Mouse (Mus musculus) heart, adult 18-20 months (tissue): ENCODE measurements around the gene Camta1. TPM values are rescaled to one million over a fixed set of nuclear protein-coding genes. Genes with fewer than 3 reads are reported as not detected.

Experiments
- DNase-seq, 2 experiments: peaks; one replicate each; pipeline ENCODE4 v3.0.0; 2021 to 2022; ENCODE audit warnings: mixed read lengths in 1 of 2
- total RNA-seq, 2 experiments: library from RNA; stranded (reverse); gene quantifications; 2 replicates each; pipeline ENCODE4 v1.2.3; 2021

Camta1 gene
- total RNA-seq, 2 experiments from 2014 or later, result 207 to 208 TPM

DNA sequence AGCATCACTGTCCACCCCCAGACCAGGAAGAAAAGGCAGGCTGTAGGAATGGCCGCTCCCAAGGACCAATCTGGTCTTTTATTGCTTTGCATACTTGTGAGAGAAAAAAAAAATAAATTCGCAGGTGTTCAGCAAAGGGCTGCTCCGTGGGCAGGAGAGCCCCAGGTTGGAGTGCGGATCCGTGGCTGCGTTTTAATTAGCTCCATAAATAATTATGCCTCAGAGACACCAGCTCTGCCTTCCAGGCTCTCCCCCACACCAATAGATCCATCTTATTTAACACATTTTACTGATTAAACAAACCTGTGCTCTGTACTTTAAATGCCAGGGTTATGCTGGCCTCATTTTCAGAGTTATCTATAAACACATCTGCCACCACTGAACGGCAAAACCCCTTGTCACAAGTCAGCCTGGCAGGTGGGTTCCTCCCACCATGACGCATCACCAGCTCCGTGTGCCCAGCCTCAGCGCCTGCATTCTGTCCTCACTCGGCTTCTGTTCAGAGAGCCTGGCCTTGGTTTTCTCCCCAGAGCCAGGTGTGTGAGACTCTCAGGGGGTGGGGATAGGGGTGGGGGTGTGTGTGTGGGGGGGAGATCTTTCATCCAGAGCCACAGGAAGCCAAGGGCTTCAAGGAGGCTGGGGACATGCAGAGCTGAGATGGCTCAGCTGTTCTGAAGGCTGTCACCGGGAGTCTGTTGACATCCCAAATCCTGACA is 475.5 kb downstream of the Camta1 start:
- DNase-seq, result no peak

- DNase-seq, result no peak
These were observed 483.9 kb downstream of the Camta1 start for GRCm38 (mm10) chr4:151377731-151378130.

GRCm38 (mm10) chr4:151376234-151376633 is 485.4 kb downstream of the Camta1 start:
- DNase-seq, result no peak

DNA sequence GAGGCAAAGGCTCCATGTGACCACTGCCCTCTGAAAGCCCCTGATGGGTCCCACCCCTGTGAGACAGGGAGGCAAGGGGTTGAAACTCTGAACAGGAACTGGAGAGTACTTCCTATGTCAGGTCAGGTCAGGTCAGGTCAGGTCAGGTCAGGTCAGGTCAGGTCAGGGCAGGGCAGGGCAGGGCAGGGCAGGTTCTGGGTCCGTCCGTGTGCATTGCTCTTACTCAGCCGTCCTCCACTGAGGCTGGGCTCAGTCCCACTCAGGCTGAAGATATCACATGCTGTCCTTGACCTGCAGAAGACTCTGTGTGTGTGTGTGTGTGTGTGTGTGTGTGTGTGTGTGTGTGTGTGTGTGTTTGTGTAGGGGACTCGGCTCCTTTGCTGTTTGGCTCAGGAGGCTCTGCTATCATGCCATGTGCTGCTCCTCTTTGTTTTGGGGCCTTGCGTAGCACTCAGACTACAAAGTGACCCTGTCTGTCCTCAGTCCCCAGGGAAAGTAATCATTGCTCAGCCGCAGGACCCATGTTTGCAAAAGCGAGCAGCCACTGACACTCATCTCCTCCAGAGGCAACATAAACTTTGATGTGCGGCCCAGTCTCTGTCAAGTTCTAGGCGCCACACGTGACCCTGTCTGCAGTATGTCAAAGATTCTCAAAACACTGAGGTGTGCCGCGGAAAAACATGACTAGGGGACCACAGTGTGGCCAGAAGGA is 488.7 kb downstream of the Camta1 start:
- no peak for DNase-seq

DNA sequence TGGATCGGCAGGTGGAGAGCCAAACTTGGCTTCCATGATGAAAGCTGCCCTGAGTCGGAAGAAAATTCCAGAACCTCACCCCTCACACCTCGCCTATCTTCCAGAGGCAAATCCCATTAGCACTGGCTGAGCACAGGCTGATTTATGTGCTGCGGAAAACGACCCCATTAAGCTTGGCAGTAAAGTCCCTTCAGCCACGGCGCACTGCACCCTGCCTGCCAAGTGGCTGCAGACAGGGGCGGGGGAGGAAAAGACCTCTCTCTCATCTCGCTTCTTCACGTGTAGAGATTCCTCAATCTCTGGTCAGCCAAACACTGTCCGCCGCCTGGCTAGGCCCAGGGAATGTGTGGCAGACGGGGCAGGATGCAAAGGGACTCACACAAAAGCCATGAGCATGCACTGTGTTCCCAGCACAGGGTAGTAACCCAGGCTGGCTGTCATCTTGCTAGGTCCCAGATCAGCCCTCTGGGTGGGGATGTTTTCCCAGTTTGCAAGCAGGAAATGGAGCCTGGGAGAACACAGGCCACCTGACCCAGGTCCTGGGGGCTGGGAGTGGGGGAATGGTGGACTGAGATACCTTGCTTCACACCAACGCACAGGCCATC is 494.6 kb downstream of the Camta1 start:
- no peak for DNase-seq

DNA sequence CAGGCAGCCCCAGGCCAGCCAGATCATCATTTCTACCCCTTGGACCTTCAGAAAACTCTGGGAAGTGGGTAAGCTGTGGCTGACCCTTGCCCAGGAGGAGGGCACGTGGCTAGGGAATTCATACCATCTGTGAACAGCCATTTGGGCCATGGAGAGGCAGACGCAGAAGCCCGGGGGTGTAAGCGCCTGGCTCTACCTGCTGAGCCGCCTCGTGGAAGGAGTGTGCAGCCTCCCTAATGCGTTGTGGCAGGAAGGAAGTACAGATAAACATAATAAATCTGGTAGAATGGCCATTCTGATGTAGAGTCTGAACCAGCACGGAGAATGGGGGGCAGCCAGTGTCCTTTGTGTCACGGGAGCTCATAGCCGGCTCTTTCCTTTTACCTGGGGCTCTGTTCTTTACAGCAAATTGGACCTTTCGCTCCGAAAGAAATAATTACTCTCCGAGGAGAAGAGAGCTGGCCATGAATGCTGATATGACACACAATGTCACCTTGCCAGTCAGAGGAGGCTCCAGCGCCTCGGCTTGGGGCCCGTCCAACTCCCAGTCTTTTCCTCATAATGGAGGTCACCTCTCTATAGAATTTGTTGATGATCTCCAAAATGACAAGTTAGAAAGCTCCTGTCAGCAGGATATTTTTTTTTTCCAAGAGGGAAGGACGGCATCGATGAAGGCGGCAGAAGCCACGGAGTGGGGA is 500.6 kb downstream of the Camta1 start:
- peak; percentile 35 to 39 for DNase-seq

DNA sequence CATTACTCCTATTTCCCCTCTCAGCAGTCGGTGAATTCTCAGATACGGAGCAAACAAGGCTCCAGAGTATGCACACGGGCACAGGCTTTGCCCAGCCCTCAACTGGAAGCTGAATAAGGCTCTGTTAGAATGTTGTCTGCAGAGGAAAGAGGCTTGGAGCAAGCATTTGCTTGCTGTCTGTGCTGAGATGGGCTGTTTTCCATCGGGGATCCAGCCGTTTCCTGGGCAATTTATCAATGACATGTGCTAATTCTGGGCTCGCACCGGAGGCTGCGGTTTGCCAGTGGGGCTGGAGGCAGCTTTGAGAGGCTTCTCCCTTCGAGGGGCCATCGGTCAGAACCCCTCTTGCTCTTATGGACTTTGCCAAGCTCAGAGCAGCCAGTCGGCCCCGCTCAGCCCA is 506.2 kb downstream of the Camta1 start:
- no peak for DNase-seq

DNA sequence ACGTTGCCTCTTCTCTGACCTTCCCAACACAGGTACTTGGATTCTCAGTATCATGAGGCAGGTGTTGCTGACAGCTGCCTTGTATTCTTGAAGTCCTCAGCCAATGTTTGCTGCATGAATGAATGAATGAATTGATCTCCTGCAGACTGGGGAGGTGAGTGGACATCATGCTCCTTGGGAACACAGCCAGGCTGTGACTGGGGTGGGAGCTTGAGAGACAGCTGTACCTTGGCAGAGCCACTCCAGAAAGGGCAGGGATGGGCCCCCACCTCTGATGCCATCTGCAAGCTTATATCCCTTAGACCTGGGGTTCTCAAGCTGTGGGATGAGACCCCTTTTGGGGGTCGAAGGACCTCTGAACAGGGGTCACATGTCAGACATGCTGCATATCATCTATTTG is 508.9 kb downstream of the Camta1 start:
- no peak for DNase-seq

- DNase-seq, result no peak
These were observed 509.4 kb downstream of the Camta1 start for GRCm38 (mm10) chr4:151352249-151352648.

- no peak for DNase-seq
These were observed 509.9 kb downstream of the Camta1 start for GRCm38 (mm10) chr4:151351757-151352156.

DNA sequence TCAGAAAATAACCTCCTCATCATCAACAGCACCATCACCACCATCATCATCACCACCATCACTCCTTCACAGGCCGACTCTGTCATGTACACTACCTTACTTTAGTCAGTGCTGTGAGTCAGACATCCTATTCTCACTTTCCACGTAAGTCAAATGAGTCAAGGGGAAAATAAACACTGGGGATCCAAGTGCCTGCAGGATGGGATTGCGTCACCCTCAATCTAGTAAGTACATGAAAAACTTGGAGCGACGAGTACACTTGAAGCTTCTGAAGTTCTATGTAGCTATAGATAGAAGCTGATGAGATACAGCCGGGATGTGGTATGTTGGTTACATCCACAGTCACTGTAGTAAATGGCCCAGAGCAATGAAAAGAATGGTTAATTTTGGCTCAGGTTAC is 514.1 kb downstream of the Camta1 start:
- DNase-seq, result no peak

- DNase-seq, result no peak
These were observed 515.0 kb downstream of the Camta1 start for GRCm38 (mm10) chr4:151346673-151347072.

DNA sequence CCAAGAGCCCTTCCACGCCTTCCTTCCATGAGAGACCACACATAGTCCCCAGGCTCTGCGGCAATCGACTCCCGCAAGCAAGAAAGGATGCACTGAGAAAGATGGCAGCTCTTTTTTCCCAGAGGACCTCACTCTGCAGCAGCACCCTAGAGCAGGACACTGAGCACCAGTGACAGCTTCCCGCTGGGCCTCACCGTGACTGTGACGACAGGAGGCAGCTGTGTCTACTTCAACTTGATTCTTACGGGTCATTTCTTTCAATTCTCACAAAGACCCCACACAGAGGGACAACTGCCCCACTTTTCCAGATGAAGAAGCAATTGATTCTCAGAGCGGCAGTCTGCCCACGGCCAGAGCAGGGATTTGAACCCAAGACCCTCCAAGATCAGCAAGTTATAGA is 516.9 kb downstream of the Camta1 start:
- no peak for DNase-seq

GRCm38 (mm10) chr4:151339421-151339820 is 522.3 kb downstream of the Camta1 start:
- DNase-seq, result peak; percentile 30 to 61

GRCm38 (mm10) chr4:151338931-151339330 is 522.7 kb downstream of the Camta1 start:
- peak; percentile 9 to 20 for DNase-seq

GRCm38 (mm10) chr4:151337543-151337942 is 524.1 kb downstream of the Camta1 start:
- DNase-seq, result no peak

- DNase-seq, result no peak
These were observed 525.3 kb downstream of the Camta1 start for GRCm38 (mm10) chr4:151336413-151336812.

GRCm38 (mm10) chr4:151334951-151335742 is 526.5 kb downstream of the Camta1 start:
- peak; percentile 15 to 55 for DNase-seq

DNA sequence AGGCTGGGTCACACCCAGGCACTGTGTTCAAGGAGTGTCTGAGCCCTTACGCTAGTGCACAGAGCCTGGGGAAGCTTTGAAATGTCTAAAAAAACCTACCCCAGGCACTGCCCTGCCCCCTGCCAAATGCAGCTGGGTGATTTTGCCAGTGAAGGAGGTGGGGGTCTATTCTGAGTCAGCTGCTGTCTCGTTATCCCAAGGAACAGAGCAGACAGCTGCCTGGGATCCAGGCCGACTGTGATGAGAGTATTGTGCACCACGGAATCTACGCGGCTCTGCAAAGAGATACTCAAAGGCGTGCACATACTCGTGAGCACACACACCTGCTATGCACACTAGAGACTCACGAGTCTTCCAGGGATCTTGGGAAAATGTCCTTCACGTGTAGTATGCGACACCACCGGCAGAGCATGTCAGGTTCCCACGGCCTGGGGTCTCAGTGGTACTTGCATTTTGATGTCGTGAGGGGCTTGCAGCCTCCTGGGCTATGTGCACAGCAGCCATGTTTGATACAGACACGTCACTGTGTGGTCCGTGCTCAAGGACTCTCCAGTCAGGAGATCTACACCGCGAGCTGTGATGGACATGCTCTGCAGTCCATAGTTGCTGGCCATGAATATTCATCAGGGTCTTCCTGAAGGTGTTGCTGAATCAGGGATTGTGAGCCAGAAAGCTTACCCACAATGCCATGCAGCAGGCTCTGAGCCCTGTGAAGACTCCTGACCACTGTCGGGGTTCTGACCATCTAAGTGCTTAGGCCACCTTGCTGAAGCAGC is 529.4 kb downstream of the Camta1 start:
- no peak for DNase-seq

GRCm38 (mm10) chr4:151330983-151331382 is 530.7 kb downstream of the Camta1 start:
- DNase-seq, result peak in 1 of 2 experiments; percentile 20

GRCm38 (mm10) chr4:151328071-151328470 is 533.6 kb downstream of the Camta1 start:
- no peak for DNase-seq
